Mouse (Mus musculus) liver, postnatal 0 days (tissue): ENCODE results near the gene Scaf4.

Source experiments
- CTCF ChIP-seq: sonication (generic); IDR thresholded peaks from 2 replicates; pipeline ENCODE4 v1.5.1; 2016; ENCODE audit warnings: antibody characterized with exemption, low read depth
- EP300 ChIP-seq: IDR thresholded peaks from 2 replicates; pipeline ENCODE4 v1.6.1; 2016; ENCODE audit warnings: antibody characterized with exemption, low read depth, mild to moderate bottlenecking

- TF ChIP-seq EP300 (no peak), CTCF (no peak)
Observed at GRCm38 (mm10) chr16:90303988-90304299, 19.6 kb upstream of the Scaf4 start.
